ENCODE assay signal across 24 mouse cellular contexts in the genomic region with DNA sequence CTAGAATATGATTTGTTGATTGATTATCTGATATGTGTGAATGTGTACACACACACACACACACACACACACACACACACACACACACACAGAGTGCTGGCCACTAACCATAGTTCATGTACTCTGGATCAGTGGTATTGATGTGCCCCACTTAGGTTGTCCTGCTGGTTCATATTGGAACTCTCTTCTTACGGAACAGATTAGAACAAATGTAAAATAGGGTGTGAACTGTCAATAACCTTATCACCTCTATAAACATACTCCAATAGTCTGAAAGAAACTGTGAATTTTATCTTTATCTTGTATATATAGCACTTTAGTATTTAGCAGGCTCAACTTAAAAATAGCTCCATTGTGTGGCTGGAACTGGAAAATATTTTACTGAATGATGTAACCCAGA. TPM values are rescaled to one million over a fixed set of nuclear protein-coding genes. Genes with fewer than 3 reads are reported as not detected.
"Had no signal": no experiment of that assay in that cellular context is flagged by ENCODE, and none has a peak within 500 bp of the region (broad histone marks: within the 10 kb centered on the region; RNA-seq: fewer than 3 reads in every experiment).

No protein-coding gene starts in this region.

- H3K9me3 ChIP-seq: liver, embryonic 12.5 days; lung, embryonic 15.5 days; midbrain, embryonic 10.5 days; midbrain, embryonic 12.5 days; neural tube, embryonic 12.5 days had no signal

- DNase-seq: lung, adult 2 months; lung, postnatal 4 days; midbrain, embryonic 14.5 days; retina, postnatal 1 day; right cerebral cortex, adult 18-20 months; right cerebral cortex, postnatal 25 days; right cerebral cortex, postnatal 4 days; spleen, adult 18-20 months; thymus, adult 18-20 months; thymus, postnatal 14 days; thymus, postnatal 36 days had no signal

- H3K4me2 ChIP-seq: liver, embryonic 12.5 days; lung, embryonic 15.5 days; midbrain, embryonic 12.5 days; neural tube, embryonic 12.5 days had no signal

- H3K9ac ChIP-seq: liver, embryonic 12.5 days; liver, embryonic 14.5 days; lung, embryonic 15.5 days; midbrain, embryonic 12.5 days; neural tube, embryonic 12.5 days had no signal

- H3K36me3 ChIP-seq: liver, embryonic 12.5 days; lung, embryonic 15.5 days; midbrain, embryonic 10.5 days; midbrain, embryonic 12.5 days; neural tube, embryonic 12.5 days had no signal

- H3K27ac ChIP-seq: liver, embryonic 12.5 days; liver, embryonic 14.5 days; lung, embryonic 15.5 days; midbrain, embryonic 10.5 days; midbrain, embryonic 12.5 days; neural tube, embryonic 12.5 days had no signal

- H3K4me1 ChIP-seq: liver, embryonic 12.5 days; lung, embryonic 15.5 days; midbrain, embryonic 10.5 days; midbrain, embryonic 12.5 days; neural tube, embryonic 12.5 days had no signal

- H3K4me3 ChIP-seq: liver, embryonic 12.5 days; lung, embryonic 15.5 days; midbrain, embryonic 10.5 days; midbrain, embryonic 12.5 days; neural tube, embryonic 12.5 days had no signal

- H3K27me3 ChIP-seq: liver, embryonic 12.5 days; lung, embryonic 15.5 days; midbrain, embryonic 12.5 days; neural tube, embryonic 12.5 days had no signal

- ATAC-seq: liver, embryonic 12.5 days; lung, postnatal 0 days had no signal

RNA-seq across cellular contexts. Expression of gene Cpa3, which starts 5.0 kb away (rescaled TPM):
- polyA plus RNA-seq: midbrain, embryonic 10.5 days; small intestine, adult 2 months had no signal

RNA-seq across cellular contexts. Expression of gene Cpb1, which starts 38.6 kb away (rescaled TPM):
- total RNA-seq: megakaryocyte, adult 5-6 weeks; megakaryocyte-erythroid progenitor cell, adult 5-6 weeks; midbrain, postnatal 0 days; monocyte, adult 5-6 weeks; neutrophil, adult 5-6 weeks had no signal
- polyA plus RNA-seq: liver, embryonic 12.5 days; midbrain, embryonic 12.5 days; midbrain, embryonic 14.5 days; neural tube, embryonic 12.5 days had no signal
